Mouse (Mus musculus) kidney, adult 11 months (tissue): ENCODE measurements at regions not wholly inside any gene's neighbourhood (a gene's known extent, or its start where the extent isn't known, plus 50 kb on each side); places are given as distances from the start of the nearest gene placed in this dataset.

ENCODE experiments used
- DNase-seq: peaks from one replicate; pipeline ENCODE4 v3.0.0; 2022

- DNase-seq = peak; percentile 25
Measured at GRCm38 (mm10) chr4:24154418-24154817, 341.8 kb upstream of the Mms22l start.

GRCm38 (mm10) chr4:24173750-24174149 is 322.5 kb upstream of the Mms22l start:
- DNase-seq = no peak

- DNase-seq = no peak
Measured at GRCm38 (mm10) chr4:24213262-24214036, 282.8 kb upstream of the Mms22l start.

GRCm38 (mm10) chr4:24214037-24214362 is 282.3 kb upstream of the Mms22l start:
- DNase-seq = no peak

- DNase-seq = no peak
Measured at GRCm38 (mm10) chr4:24218383-24218934, 277.8 kb upstream of the Mms22l start.

GRCm38 (mm10) chr4:24219074-24219497 is 277.2 kb upstream of the Mms22l start:
- no peak for DNase-seq

- no peak for DNase-seq
Measured at GRCm38 (mm10) chr4:24219583-24219982, 276.7 kb upstream of the Mms22l start.

GRCm38 (mm10) chr4:24245124-24245523 is 251.1 kb upstream of the Mms22l start:
- DNase-seq = no peak

- DNase-seq = no peak
Measured at GRCm38 (mm10) chr4:24248142-24249054, 247.9 kb upstream of the Mms22l start.

GRCm38 (mm10) chr4:24249243-24249970 is 246.8 kb upstream of the Mms22l start:
- DNase-seq = no peak

GRCm38 (mm10) chr4:24278154-24278553 is 218.1 kb upstream of the Mms22l start:
- no peak for DNase-seq
